Mouse (Mus musculus) ES-Bruce4 (cell line): ENCODE results near the gene Mdh2.
A peak's percentile ranks its signal among the peaks of the same experiment; 100 is the strongest.

Experiments
- CTCF ChIP-seq: IDR thresholded peaks from one replicate; pipeline ENCODE4 v1.8.1; 2011; ENCODE audit warnings: low read depth, low read length
- EP300 ChIP-seq: IDR thresholded peaks from 2 replicates; pipeline ENCODE4 v1.6.1; 2011; ENCODE audit warnings: low read depth, low read length; ENCODE audit not compliant: insufficient read depth

DNA sequence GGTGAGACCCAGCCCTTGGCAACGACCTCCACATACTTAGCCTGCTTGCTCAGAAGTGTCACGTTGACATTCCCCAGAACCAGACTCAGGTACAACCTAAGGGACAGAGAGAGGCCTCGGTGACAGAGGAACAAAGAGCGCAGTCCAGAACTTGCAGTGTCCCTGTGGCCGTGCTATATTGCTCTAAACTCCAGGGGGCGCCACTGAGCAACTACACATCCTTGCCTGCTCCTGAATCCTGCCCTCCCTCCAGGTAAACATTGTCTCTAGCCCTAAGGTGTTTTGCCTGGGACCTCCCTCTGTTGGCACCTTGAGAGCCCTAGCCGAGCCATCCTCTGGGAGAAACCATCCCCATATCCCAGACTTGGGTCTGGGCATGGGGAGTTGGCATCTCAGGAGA is 41.1 kb upstream of the Mdh2 start:
- TF ChIP-seq CTCF, result peak; percentile 85
- TF ChIP-seq EP300, result no peak
